Mouse (Mus musculus): ENCODE data around the gene Myo6.
"Not testable (repeated sequence)": the region's sequence is repeated elsewhere in the genome, so short reads cannot be mapped to it uniquely, and the experiment has no call there.

The Myo6 gene

DNA sequence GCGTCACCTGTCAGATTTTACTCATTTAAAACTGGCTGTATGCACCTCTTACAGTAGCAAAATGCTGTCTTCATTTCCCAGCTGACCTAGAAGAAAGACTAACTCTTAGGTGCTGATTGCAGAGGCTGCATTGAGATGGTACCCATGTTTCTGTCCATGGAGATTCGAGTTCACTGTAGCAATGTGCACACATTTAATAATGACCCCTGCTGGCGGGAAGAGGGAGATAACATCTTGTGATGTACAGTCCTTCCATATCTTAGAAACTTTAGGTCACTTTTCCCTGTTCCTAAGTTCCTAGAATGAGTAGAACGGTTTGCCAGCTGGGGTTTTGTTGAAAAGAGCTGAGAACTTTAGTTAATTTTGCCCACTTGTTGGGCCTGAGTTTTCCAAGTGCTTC lies 138.7 kb downstream of the Myo6 start:
- DNase-seq (ENCODE audit: low read depth): peak; percentile 46

DNA sequence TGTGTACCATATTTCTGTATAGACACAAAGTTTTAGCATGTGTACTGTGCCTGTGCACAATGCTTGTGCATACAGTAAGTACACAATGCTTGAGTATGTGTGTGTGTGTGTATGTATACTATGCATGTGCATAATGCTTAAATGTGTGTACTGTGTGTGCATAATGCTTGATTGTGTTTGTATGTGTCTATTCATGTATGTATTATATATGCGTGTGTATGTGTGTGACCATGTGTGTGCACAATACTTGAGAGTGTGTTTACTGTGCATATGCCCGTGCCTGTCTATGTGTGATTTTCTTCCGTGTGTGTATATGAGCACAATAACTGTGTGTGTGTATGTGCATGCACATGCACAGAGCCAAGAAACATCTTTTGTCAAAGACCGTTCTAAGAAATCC lies 141.6 kb downstream of the Myo6 start:
- DNase-seq (ENCODE audit: low read depth): no peak

DNA sequence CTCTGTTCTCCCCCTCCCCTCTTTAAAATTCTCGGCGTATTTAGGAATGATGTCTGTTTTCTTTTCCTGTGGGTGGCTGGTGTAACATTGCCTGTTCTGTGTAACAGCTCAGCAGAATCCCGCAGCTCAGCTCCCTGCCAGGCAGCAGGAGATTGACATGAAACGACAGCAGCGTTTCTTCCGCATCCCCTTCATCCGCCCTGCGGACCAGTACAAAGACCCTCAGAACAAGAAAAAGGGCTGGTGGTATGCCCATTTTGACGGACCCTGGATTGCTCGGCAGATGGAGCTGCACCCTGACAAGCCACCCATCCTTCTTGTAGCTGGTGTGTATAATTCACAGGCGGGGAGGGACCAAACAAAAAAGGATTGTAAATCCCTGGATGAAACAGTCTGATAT lies 142.0 kb downstream of the Myo6 start:
- DNase-seq (ENCODE audit: low read depth): no peak

DNA sequence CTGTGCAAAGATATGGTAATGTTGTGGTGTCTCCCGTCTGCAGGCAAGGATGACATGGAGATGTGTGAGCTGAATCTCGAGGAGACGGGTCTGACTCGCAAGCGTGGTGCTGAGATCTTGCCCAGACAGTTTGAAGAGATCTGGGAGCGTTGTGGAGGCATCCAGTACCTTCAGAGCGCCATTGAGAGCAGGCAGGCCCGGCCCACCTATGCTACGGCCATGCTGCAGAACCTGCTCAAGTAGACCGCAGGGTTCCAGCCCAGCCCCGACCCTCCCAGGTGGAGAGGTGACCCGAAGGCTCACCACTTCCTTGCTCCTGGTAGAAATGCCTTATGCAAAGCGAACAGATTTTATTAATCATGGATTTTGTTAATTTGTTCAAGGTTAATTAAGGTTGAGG lies 142.8 kb downstream of the Myo6 start:
- no peak for DNase-seq (ENCODE audit: low read depth)

DNA sequence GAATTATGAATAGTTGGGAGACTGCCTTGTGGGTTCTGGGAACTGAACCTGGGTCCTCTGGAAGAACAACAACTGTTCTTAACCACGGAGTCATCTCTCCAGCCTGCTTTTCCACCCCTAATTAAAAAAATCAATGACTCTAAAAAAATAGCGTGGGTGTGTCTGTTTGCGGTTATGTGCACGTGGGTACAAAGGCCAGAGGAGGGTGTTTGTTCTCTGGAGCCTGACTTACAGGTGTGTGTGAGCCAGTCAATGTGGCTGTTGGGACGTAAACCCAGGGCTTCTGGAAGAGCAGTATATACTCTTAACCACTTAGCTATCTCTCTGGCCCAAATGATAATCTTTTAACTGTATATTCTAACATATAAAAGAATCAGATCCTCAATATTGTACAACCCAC lies 148.8 kb downstream of the Myo6 start:
- DNase-seq (ENCODE audit: low read depth): peak; percentile 74

DNA sequence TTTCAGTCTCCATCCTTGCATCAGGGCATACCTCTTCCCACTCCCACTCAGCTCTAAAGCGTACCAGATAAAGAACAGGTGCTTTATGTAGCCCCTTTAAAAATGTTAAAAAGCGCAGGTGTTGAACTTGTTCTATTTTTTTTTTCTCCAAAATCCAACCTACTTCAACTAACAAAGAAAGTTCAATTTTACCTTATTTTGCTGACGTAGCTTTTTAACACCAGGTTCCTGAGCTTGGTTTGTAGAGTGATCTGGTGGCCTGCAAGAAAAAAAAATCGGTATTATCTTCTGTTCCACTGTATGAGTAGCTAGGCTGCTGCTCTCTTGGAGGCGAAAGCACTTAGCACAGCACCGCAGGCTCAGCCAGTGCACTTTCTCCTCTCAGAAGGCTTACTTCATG lies 151.1 kb downstream of the Myo6 start:
- DNase-seq (ENCODE audit: low read depth): no peak

DNA sequence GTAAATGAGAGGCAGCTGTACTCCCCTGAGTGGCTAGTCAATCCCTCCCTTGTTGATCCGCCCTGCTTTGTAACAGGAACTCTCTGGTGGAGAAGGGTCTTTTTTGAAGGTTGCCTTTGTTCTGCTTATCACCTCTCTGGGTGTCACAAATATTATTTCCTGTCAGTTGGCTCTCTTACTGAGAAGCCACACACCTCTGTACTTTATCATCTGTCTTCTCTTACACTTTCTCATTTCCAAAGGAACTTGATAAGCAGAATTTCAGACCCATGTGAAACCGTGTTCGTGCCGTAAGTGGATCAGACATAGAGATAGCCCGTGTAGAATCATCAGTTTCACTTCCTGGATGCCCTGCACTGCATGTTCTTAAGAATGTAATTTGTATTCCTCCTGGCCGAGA lies 153.2 kb downstream of the Myo6 start:
- DNase-seq (ENCODE audit: low read depth): peak; percentile 75

DNA sequence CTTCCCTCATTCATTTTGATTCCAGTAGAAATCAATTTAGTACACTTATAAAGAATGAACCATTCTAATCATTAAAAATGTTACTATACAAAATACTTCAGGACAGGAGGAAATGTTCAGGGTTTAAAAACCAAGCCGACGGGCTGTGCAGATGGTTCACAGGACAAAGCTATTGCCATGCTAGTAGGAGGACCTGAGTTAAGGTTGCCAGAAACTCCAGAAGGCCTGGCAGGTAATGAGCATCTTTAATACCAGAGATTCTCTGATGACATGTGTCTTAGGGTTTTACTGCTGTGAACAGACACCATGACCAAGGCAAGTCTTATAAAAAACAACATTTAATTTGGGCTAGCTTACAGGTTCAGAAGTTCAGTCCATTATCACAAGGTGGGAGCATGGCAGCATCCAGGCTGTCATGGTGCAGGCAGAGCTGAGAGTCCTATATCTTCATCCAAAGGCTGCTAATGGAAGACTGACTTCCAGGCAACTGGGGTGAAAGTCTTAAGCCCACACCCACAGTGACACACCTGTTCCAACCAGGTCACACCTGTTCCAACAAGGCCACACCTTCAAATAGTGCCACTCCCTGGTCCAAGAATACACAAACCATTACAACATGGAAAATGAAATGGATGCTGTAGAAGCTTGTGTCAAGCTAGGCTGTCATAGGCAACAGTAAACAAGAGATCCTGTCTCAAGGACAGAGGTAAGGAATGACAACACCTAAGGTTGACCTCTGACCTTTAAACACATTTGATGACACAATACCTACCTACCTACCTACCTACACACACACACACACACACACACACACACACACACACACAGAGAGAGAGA lies 156.4 kb downstream of the Myo6 start:
- not testable (repeated sequence) for DNase-seq (ENCODE audit: low read depth)

DNA sequence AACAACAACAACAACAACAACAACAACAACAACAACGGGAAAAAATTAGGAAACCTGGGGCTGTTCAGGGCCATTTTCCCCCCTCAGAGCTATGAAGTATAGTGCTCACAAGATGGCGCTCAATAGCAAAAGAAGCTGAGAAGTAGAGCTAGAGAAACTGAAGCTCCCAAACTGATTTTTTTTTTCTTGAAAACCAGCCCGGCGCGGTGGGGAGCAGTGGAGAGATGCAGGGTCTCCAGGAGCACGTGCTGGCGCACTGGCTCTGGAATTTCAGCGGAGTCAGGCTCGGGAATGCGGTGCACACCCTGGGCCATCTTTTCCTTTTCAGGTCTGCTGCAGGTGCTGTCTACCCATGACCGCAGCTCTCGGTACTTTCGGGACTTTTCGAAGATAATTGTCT lies 167.3 kb downstream of the Myo6 start:
- peak; percentile 66 for DNase-seq (ENCODE audit: low read depth)

DNA sequence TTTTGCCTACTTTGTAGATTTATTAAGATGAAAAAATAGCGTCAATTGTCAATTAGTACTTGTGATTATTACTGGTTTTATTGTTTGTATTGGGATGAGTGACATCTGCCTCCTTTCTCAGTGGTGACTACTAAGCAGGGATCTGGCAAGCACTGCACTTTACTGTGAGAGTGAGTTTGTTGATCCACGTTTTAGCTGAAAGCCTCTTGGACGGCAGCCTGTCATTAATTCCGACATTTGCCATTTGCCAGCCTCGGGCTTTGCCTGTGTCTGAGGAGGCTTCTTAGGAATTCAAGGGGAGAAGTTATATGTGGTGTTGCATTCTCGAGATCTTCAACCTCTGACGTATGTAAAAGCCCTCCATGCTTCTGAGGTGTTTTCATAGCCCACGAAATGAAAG lies 168.6 kb downstream of the Myo6 start:
- no peak for DNase-seq (ENCODE audit: low read depth)

DNA sequence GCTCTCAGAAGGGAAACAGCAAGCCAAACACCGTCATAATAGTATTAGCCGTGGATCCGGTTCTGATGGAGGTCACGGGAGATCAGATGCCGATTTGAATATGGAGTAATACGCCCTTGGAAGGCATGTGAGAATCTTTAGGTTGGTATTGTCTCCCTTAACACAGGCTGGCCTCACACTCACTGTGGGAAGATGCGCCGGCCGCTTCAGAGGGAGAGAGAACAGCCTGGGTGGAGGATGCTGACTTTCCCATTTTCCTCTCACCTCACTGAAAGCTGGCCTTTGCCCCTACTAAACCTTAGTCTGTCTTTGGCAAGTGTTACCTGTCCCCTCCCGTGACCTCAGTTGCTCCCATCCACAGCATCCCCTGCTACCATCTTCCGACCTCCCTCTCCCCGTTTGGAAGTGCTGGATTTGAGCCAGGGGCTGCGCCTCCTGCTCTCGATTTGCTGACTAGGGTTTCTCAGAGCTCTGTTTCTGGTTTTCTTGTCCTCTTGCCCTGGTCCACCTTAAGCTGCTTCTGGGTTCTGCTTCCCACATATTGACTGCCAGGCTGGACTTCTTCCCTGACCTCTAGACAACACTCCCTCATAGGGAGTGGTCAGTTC lies 169.3 kb downstream of the Myo6 start:
- no peak for DNase-seq (ENCODE audit: low read depth)

DNA sequence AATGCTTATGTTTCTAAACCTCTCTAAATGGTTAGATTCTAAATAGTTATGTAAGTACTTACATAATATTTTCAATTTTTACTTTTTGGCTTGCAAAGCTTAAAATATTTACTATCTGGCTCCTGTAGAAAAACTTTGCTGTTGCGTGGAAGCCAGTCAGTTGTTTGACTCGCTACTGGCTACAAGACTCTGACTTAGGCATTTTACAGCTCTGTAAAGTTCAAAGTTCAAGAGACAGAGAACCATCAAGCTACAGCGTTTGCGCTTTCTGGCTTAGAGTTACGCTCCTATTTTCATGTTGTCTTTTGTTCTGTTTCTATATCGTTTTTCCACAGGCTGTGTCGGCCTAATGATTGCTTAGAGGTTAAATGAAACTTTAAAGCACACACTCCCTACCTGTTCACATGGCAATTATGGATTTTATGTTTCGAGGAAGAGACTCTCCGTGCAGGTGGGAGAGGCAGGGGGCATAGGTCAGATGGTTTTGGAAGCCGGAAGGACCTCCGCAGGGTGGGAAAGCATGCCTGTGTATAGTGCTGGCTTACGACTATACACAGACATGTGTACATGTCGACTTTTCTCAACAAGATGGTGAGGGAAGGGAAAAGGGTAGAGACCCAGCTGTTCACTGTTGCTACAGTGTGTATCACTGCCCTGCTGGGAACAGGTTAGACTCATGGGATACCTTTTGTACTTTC lies 171.0 kb downstream of the Myo6 start:
- no peak for DNase-seq (ENCODE audit: low read depth)

DNA sequence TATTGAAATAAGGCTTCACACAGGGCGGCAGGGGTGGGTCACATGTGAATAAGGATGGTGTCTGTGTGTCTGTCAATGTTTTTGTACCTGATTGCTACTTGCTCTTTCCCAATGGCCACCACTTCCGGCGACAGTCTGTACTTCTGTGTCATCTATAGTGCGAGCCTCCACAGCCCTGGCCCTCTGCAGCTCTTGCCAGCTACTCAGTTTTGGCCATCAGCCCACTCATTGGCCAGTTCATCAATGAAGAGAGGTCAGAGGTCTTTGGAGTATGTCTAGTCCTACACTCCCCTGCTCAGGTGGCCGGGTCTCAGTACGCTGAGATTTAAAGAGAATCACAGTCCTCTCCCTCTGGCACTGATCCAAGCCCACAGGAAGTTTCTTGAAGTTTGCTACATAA lies 173.2 kb downstream of the Myo6 start:
- DNase-seq (ENCODE audit: low read depth): no peak

DNA sequence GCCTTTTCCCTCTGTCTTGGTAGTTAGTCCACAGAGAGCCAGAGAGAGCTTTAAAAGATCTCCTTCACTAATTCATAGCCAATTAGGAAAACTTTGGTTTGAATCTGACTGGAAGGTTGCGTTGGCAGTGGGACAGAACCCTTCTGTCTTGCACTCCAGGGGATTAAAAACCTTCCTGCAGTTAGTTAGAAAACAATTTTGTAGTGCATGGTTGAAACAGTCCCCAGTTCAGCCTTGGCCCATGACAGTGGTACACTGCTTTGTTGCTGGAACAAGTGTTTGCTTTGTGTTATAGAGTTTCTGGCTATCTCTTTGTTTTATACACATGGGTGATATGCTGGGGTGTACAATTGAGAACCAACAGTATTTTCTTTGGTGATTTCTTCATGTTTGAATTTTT lies 176.1 kb downstream of the Myo6 start:
- DNase-seq (ENCODE audit: low read depth): no peak

DNA sequence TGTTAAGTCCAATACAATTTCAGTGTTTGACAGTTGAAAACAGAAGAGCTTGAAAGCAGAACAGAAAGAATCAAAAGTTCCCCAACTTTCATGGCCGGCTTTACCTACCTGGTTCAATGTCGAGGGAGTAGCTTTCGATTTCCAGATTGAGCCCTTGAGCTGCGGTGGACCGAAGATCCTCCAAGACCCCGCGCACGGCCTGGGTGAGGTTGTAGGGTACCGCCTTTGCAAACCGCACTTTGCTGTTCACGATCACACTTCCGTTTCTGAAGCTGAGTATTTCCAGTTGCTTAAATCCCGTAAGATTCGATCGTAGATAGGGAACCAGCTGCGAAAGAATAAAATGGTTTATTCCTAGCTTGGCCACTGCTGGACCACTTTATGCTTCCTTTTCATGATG lies 176.9 kb downstream of the Myo6 start:
- DNase-seq (ENCODE audit: low read depth): no peak

DNA sequence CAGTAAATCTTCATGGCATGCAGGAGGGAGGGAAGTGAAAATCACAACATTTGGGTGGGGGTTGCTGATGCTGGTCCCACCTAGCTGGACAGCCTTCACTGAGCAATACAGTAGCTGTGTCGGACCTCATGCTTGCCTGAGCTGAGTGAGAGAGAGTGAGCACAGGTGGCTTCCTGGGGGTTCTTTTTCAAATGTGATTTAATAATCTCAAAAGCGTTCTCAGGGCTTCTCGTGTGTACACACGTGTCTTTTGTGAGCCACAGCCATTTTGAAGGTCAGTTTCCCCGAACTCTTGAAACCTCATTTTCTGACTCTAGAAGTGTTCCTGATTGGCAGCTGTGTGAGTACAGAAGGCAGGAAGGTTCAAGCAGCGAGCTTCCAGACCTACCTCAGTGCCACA lies 177.7 kb downstream of the Myo6 start:
- DNase-seq (ENCODE audit: low read depth): no peak

DNA sequence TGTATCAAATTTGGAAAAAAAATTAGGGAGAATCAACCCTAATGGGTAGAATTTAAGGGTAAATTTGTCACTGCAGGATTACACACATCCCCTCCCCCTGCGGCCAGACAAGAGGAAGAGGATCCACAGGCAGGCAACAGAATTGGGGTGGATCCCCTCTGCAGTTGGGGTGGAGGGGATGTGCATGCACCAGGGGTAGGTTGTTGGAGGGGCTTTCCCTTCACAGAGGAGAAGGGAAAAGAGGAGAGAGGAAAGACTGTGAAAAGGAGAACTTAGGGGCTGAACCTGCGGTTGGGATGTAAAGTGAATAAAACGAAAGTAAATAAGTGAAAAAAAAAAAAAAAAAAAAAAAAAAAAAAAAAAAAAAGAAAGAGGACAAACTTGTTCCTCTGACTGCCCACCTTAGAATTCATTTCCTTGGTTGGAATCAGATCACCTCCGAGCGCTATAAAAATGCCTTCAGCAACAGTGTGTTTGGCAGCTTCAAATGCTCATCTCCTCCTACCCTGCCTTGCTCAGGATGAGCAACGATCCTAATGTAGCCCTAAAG lies 179.7 kb downstream of the Myo6 start:
- peak; percentile 22 for DNase-seq (ENCODE audit: low read depth)

DNA sequence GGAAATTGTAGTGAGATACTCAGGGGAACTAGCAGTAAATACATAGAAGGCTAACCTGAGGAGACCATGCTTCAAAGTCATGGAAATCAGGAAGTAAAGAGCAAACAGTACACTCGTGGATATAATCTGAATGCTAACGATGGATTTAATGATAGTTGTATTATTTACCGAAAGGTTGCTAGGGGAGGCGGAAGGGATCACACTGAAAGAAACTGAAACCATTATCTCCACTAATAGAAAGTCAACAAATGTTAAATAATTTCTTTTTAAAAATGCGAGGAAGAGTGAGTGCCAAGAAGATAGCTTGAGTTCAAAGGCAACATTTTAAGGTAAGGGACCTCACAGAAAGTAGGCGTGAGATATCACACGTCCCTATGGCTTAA lies 186.5 kb downstream of the Myo6 start:
- DNase-seq (ENCODE audit: low read depth): no peak

DNA sequence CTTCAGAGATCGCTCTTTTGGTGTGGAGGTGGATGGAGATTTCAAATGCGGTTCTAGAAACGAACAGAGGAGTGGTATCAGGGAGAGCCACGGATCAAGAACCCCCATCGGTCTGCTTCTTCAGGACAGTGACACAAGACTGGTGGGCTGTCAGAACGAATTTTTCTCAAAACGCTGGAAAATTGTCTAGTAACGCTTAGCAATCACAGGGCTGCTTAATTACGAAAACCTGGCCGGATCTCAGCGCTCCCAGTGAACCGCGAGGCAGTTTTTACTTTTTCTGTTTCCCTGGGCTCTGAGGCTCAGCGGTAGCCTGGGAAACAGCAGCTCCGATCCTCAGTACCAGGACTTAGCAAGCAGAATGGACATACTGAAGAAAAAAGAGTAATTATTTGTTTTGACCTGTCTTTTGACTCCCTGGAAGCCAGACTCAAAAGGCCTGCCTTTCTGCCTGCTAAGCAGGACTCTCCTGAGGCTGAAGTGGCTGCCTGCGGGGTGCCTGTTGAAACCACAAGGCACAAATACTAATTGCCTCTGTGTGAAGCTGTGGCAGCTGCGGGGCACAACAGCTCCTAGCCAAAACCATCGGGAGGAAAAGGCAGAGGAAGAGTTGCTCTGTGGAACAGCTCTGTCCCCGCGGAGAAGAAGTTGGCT lies 187.0 kb downstream of the Myo6 start:
- no peak for DNase-seq (ENCODE audit: low read depth)

DNA sequence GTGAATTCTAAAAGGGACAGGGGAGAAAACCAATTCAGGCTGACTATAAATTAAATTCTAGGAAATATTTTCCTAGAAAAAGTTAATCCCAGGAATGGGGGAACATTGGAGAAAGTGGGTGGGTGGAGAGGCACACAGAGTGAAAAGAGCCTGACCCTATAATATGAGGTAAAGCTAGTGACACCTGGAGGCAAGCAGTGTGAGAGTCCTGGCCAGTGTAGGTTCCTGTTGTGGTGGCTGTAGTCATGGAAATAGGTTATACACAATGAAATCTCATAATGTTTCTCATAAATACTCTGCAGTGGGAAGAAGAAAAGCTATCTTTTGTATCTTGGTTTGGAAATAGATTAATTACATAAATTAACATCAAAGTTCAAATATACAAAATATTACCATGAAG lies 195.2 kb downstream of the Myo6 start:
- no peak for DNase-seq (ENCODE audit: low read depth)

Measured in naive thymus-derived CD4-positive, alpha-beta T cell, adult 2 months (primary cell).